ENCODE assay signal across 12 mouse cellular contexts in the genomic region with DNA sequence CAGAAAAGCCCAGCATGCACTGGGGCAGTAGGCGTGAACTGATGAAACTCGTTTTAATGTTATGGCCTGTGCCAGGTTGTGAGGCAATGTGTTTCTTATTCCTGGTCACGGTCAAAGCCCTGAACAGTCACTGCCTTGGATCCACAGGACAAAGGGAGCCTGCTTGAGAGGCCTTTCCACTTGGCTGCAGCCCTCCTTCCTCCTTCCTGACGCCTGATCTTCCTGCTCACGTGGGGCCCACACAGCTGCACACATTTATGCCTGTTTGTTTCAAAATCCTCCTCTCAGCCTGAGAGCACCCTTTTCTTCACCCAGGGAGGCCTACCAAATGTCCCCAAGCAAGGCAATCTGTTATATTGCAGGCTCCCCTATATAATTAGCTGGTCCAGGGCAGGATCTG. TPM values are rescaled to one million over a fixed set of nuclear protein-coding genes. Genes with fewer than 3 reads are reported as not detected.
A peak's percentile ranks its signal among the peaks of the same experiment; 100 is the strongest.
DNase-seq lines count a peak whose midpoint lies in the region; ATAC-seq and TF ChIP-seq lines count a peak whose summit lies in the region.
"Had no signal": no experiment of that assay in that cellular context is flagged by ENCODE, and none has a peak within 500 bp of the region (broad histone marks: within the 10 kb centered on the region; RNA-seq: fewer than 3 reads in every experiment).

No protein-coding gene starts in this region.

- peak overlapping the region; percentile 40; the same call in 1 of the 2 replicates for H3K27ac ChIP-seq in hindbrain, embryonic 10.5 days
- no peak overlapping the region for H3K27ac ChIP-seq in hindbrain, postnatal 0 days
- peak overlapping the region; percentile 85 for H3K27ac ChIP-seq in brown adipose tissue, adult 24 weeks (replicated peaks; ENCODE audit: low read depth, low read length)
- H3K27ac ChIP-seq: liver, embryonic 14.5 days had no signal

- 58% methylated on average over 5 of the region's 5 CpGs for WGBS in hindbrain, embryonic 10.5 days
- 51% methylated on average over 5 of the region's 5 CpGs for WGBS in hindbrain, postnatal 0 days

- H3K9ac ChIP-seq in hindbrain, postnatal 0 days (replicated peaks; ENCODE audit: low read length) = no peak overlapping the region
- H3K9ac ChIP-seq: liver, embryonic 14.5 days had no signal

- no peak overlapping the region for H3K4me3 ChIP-seq in hindbrain, embryonic 10.5 days
- no peak overlapping the region for H3K4me3 ChIP-seq in hindbrain, postnatal 0 days (ENCODE audit: low read length)
- no peak overlapping the region for H3K4me3 ChIP-seq in brown adipose tissue, adult 24 weeks (ENCODE audit: insufficient read depth, low read depth, low read length)
- H3K4me3 ChIP-seq: erythroblast, embryonic 14.5 days had no signal

- H3K9me3 ChIP-seq in hindbrain, embryonic 10.5 days = no peaks in the 10 kb centered on the region
- no peaks in the 10 kb centered on the region for H3K9me3 ChIP-seq in hindbrain, postnatal 0 days (ENCODE audit: low read length)

- DNase-seq in hindbrain, embryonic 10.5 days (ENCODE audit: low spot score) = no peak
- no peak for DNase-seq in hindbrain, postnatal 0 days (ENCODE audit: low spot score)
- peak; percentile 54 for DNase-seq in kidney, adult 18-20 months
- DNase-seq in lung, postnatal 10 days = peak; percentile 51
- no peak for DNase-seq in testis, postnatal 14 days (ENCODE audit: low spot score)
- no peak for DNase-seq in gastrocnemius, adult 18-20 months (ENCODE audit: low spot score)
- DNase-seq: cerebellum, adult 11-12 months had no signal

- no peak for TF ChIP-seq CTCF in hindbrain, postnatal 0 days (IDR thresholded peaks at IDR 0.05; ENCODE audit: low read depth)

- ATAC-seq in hindbrain, postnatal 0 days = no peak
- ATAC-seq in erythroblast, adult 5-6 weeks (replicated peaks; ENCODE audit: low FRiP score, poor library complexity, severe bottlenecking) = no peak

- peaks cover 47% of the 10 kb centered on the region for H3K4me1 ChIP-seq in hindbrain, embryonic 10.5 days (replicated peaks)
- peaks cover 8% of the 10 kb centered on the region for H3K4me1 ChIP-seq in hindbrain, postnatal 0 days (ENCODE audit: insufficient read depth, low read length)
- peaks cover 27% of the 10 kb centered on the region for H3K4me1 ChIP-seq in brown adipose tissue, adult 24 weeks (ENCODE audit: control insufficient read depth, insufficient read depth, insufficient read length, low read length)

- H3K27me3 ChIP-seq in hindbrain, embryonic 10.5 days (ENCODE audit: insufficient read depth, poor library complexity, severe bottlenecking) = peaks cover 21% of the 10 kb centered on the region
- H3K27me3 ChIP-seq in hindbrain, postnatal 0 days (ENCODE audit: insufficient read depth, low read length) = no peaks in the 10 kb centered on the region
- H3K27me3 ChIP-seq: CH12.LX had no signal

- H3K4me2 ChIP-seq in hindbrain, postnatal 0 days (ENCODE audit: low read depth, low read length) = no peak overlapping the region

- no peaks in the 10 kb centered on the region for H3K36me3 ChIP-seq in hindbrain, embryonic 10.5 days
- no peaks in the 10 kb centered on the region for H3K36me3 ChIP-seq in hindbrain, postnatal 0 days (ENCODE audit: insufficient read depth, low read length)

RNA-seq across cellular contexts. Expression of a gene that starts 25.6 kb away (rescaled TPM):
- polyA plus RNA-seq in hindbrain, embryonic 10.5 days (2016; fragmentation: Nextera tagmentation; extraction: Ambion mirVana) = 286 and 294 TPM in 2 replicates
- 46.4 and 52.5 TPM in 2 replicates for total RNA-seq in hindbrain, postnatal 0 days (2014; rRNA removed)
- 212 and 215 TPM in 2 replicates for polyA plus RNA-seq in hindbrain, postnatal 0 days (2015; fragmentation: Nextera tagmentation; extraction: Ambion mirVana)
- polyA plus RNA-seq in brown adipose tissue, adult 24 weeks (2012; ENCODE audit: insufficient read depth, insufficient read length, missing spikeins) = 696 and 736 TPM in 2 replicates
- total RNA-seq in erythroblast, adult 5-6 weeks (2015; ENCODE audit: low replicate concordance) = 63.7 and 67.4 TPM in 2 replicates
- total RNA-seq in erythroblast, adult 5-6 weeks (2017; ENCODE audit: low replicate concordance) = 16.9 and 29.4 TPM in 2 replicates
- total RNA-seq in gastrocnemius, adult 18-20 months (2021) = 100 to 1,000 TPM; 215 to 223 TPM

RNA-seq across cellular contexts. Expression of a gene that starts 53.3 kb away (rescaled TPM):
- polyA plus RNA-seq in hindbrain, embryonic 10.5 days (2016; fragmentation: Nextera tagmentation; extraction: Ambion mirVana) = 5.5 and 5.9 TPM in 2 replicates
- total RNA-seq in hindbrain, postnatal 0 days (2014; rRNA removed) = 26.5 and 38.7 TPM in 2 replicates
- polyA plus RNA-seq in hindbrain, postnatal 0 days (2015; fragmentation: Nextera tagmentation; extraction: Ambion mirVana) = 9.1 and 9.8 TPM in 2 replicates
- 0.67 and 0.79 TPM in 2 replicates for polyA plus RNA-seq in brown adipose tissue, adult 24 weeks (2012; ENCODE audit: insufficient read depth, insufficient read length, missing spikeins)
- 2.1 and 5.9 TPM in 2 replicates for total RNA-seq in erythroblast, adult 5-6 weeks (2015; ENCODE audit: low replicate concordance)
- total RNA-seq in erythroblast, adult 5-6 weeks (2017; ENCODE audit: low replicate concordance) = 2.5 and 4.7 TPM in 2 replicates
- under 1 TPM; 0.45 to 0.53 TPM for total RNA-seq in gastrocnemius, adult 18-20 months (2021)

Comparison
In these comparisons a context has a peak if more than half of its experiments do, and no peak if none do; other contexts are left out.
1. DNase-seq: peak in kidney, adult 18-20 months (single experiment) and lung, postnatal 10 days (single experiment); none in hindbrain, embryonic 10.5 days (single experiment), hindbrain, postnatal 0 days (single experiment), testis, postnatal 14 days (single experiment) and gastrocnemius, adult 18-20 months (single experiment).